Mouse (Mus musculus) lung, embryonic 15.5 days (tissue): ENCODE results near the gene Ppp3cb. TPM values are rescaled to one million over a fixed set of nuclear protein-coding genes. Genes with fewer than 3 reads are reported as not detected.

Source experiments
- polyA plus RNA-seq: library from polyadenylated mRNA; unstranded; fragments of >200 nt; fragmentation: Nextera tagmentation; extraction: Ambion mirVana; gene quantifications from 2 replicates; pipeline ENCODE4 v1.2.1, GENCODE M21; 2015

The Ppp3cb gene
- polyA plus RNA-seq, 1 experiment from 2014 or later: 41.6 TPM

Other genes starting within 250 kb of the Ppp3cb start
- gene Ecd, start 198.5 kb downstream of the Ppp3cb start, polyA plus RNA-seq: 49.1 and 50.0 TPM in 2 replicates
- gene Fam149b, start 198.4 kb downstream of the Ppp3cb start, polyA plus RNA-seq: 32.4 and 35.8 TPM in 2 replicates
- gene Dnajc9, start 157.7 kb downstream of the Ppp3cb start, polyA plus RNA-seq: 190 and 191 TPM in 2 replicates
- gene Mrps16, start 152.9 kb downstream of the Ppp3cb start, polyA plus RNA-seq: 90.3 and 93.7 TPM in 2 replicates
- 1.5 and 1.7 TPM in 2 replicates for gene Cfap70, start 94.3 kb downstream of the Ppp3cb start, polyA plus RNA-seq
- gene Anxa7, start 66.4 kb downstream of the Ppp3cb start, polyA plus RNA-seq: 38.8 and 44.7 TPM in 2 replicates
- 0.50 and 0.82 TPM in 2 replicates for gene Mss51, start 49.7 kb downstream of the Ppp3cb start, polyA plus RNA-seq
- gene Usp54, start 94.5 kb upstream of the Ppp3cb start, polyA plus RNA-seq: 7.0 and 7.6 TPM in 2 replicates
- 0.37 and 0.82 TPM in 2 replicates for gene Myoz1, start 110.0 kb upstream of the Ppp3cb start, polyA plus RNA-seq
- gene Synpo2l, start 121.8 kb upstream of the Ppp3cb start, polyA plus RNA-seq: 3.8 and 5.8 TPM in 2 replicates
- 88.2 and 92.8 TPM in 2 replicates for gene Sec24c, start 127.7 kb upstream of the Ppp3cb start, polyA plus RNA-seq
- gene Fut11, start 148.4 kb upstream of the Ppp3cb start, polyA plus RNA-seq: 33.6 and 34.0 TPM in 2 replicates
- gene Chchd1, start 156.4 kb upstream of the Ppp3cb start, polyA plus RNA-seq: 189 and 191 TPM in 2 replicates
- 29.4 and 30.7 TPM in 2 replicates for gene Zswim8, start 161.0 kb upstream of the Ppp3cb start, polyA plus RNA-seq
- 26.0 and 26.9 TPM in 2 replicates for gene Ndst2, start 188.0 kb upstream of the Ppp3cb start, polyA plus RNA-seq
- gene Camk2g, start 247.5 kb upstream of the Ppp3cb start, polyA plus RNA-seq: 40.8 and 41.2 TPM in 2 replicates